Mouse (Mus musculus) testis, adult 2 months (tissue): ENCODE measurements around the gene Agpat4.

ENCODE experiments used
- CTCF ChIP-seq: fragments of 200-500 bp; IDR thresholded peaks from 2 replicates; pipeline ENCODE4 v1.5.1; 2012; ENCODE audit warnings: low read depth, mild to moderate bottlenecking, inconsistent platforms, low read length, moderate library complexity; ENCODE audit not compliant: control insufficient read depth, insufficient read depth, insufficient replicate concordance
- POLR2A ChIP-seq: fragments of 200-500 bp; IDR thresholded peaks from 2 replicates; pipeline ENCODE4 v1.6.1; 2012; ENCODE audit warnings: low read depth, mild to moderate bottlenecking, inconsistent platforms, low read length, moderate library complexity; ENCODE audit not compliant: control insufficient read depth

GRCm38 (mm10) chr17:12165009-12165695, 46.6 kb downstream of the Agpat4 start:
- TF ChIP-seq CTCF: no peak
- TF ChIP-seq POLR2A: no peak
